Mouse (Mus musculus) fat pad, adult 2 months (tissue): ENCODE measurements around the gene Elp5.
A peak's percentile ranks its signal among the peaks of the same experiment; 100 is the strongest.

Experiments
- DNase-seq: peaks from one replicate; pipeline ENCODE4 v3.0.0-alpha.2; 2011; ENCODE audit warnings: low read depth, low spot score; ENCODE audit errors: extremely low read depth

The Elp5 gene

DNA sequence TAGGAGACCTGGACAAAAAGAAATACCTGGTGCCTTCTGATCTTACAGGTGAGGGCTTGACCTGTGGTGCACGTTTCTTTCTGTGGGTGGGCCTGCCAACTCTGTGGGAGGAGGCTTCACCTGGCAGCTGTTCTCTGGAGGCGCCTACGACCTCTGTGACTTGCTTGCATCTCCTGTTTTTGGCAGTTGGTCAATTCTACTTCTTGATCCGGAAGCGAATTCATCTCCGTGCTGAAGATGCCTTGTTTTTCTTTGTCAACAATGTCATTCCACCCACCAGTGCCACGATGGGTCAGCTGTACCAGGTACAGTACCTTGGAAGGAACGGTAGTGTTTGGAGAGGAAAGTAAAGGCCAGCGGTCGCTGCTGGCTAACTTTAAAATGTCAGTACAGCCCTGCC is 10.1 kb upstream of the Elp5 start:
- peak; percentile 34 for DNase-seq

GRCm38 (mm10) chr11:69991711-69992110 is 9.4 kb upstream of the Elp5 start:
- no peak for DNase-seq

GRCm38 (mm10) chr11:69990850-69991691 is 8.8 kb upstream of the Elp5 start, which contains the start of gene Gabarap:
Gene Gabarap (plus strand): TSS chr11:69991143.
- DNase-seq: peak; percentile 80

DNA sequence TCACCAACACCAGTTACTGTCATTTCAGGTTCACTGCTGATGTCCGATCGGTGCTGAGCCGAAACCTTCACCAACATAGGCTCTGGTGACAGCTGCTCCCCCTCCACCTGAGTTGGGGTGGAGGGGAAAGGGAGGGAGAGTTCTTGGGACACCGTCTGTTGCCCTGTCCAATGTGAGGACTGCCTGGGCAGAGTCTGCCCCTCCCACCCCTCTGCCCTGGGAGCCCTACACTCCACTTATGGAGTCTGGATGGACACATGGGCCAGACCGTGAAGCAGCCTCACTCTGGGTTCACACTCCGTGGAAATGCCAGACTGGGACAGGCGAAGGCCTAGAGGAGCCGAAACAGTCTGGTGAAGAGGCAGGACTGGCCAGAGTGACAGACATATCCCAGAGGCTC is 7.6 kb upstream of the Elp5 start:
- DNase-seq: no peak

DNA sequence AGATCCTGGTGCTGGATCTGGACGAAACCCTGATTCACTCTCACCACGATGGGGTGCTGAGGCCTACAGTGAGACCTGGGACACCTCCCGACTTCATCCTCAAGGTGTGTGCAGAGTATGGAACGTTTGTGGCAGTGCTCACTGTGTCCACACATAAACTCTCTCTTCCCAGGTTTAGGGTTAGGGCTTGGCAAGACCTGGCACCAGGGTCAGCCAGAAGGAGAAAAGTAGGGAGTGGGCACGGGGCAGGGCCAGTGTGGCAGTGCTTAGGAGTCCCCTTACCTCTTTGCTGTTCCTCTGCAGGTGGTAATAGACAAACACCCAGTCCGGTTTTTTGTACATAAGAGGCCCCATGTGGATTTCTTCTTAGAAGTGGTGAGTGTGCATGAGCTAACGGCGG is 2.1 kb upstream of the Elp5 start:
- DNase-seq: no peak

DNA sequence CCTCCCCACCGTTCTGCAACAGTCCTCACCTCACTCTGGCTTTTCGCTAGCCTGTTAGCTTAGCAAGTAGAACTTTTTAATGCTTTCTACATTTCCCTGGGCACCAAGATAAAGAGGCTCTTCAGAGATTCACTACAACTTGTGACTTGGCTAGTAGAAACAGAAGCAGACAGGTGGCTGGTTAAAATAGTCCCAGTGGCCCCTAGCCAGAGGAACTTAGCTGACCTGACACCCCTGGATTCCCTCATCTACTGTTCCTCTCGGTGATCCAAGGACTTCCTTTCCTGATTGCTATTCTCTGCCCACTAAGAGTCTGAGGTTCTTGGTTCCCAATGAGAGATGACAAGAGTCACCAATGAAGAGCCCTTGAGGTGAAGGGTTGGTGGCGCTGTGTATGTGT is 1.1 kb upstream of the Elp5 start:
- no peak for DNase-seq

- DNase-seq: no peak
Observed at GRCm38 (mm10) chr11:69982877-69983276, 560 bp upstream of the Elp5 start.

DNA sequence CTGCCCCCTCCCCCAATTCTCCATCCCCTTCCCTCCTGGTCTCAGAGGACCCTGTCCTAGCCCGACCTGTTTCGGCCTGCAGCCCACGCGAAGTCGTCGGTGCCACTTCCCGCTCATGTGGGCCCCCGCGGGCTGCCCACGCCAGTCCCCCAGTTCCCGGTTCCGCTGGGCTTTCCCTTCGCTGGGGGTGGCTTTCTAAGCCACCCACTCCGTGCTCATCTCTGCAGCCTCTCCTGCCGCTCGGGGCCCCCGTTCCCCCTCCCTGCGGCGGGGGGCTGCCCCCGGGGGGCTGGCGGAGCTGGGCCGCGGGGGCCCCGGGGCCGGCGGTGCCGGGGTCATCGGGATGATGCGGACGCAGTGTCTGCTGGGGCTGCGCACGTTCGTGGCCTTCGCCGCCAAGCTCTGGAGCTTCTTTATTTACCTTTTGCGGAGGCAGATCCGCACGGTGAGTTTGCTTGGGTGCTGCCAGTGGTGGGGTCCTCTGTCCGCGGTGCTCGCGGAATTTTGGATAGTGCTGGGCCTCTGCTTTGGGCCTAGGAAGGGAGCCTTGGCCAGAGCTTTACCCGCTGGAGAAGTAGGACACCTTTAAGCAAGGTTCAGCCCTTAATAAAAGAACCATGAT is 1.1 kb downstream of the Elp5 start, which contains the start of gene Ctdnep1:
Gene Ctdnep1, plus strand, starts transcription at position 16 of the 622 bp plus-strand sequence.
- DNase-seq: no peak

DNA sequence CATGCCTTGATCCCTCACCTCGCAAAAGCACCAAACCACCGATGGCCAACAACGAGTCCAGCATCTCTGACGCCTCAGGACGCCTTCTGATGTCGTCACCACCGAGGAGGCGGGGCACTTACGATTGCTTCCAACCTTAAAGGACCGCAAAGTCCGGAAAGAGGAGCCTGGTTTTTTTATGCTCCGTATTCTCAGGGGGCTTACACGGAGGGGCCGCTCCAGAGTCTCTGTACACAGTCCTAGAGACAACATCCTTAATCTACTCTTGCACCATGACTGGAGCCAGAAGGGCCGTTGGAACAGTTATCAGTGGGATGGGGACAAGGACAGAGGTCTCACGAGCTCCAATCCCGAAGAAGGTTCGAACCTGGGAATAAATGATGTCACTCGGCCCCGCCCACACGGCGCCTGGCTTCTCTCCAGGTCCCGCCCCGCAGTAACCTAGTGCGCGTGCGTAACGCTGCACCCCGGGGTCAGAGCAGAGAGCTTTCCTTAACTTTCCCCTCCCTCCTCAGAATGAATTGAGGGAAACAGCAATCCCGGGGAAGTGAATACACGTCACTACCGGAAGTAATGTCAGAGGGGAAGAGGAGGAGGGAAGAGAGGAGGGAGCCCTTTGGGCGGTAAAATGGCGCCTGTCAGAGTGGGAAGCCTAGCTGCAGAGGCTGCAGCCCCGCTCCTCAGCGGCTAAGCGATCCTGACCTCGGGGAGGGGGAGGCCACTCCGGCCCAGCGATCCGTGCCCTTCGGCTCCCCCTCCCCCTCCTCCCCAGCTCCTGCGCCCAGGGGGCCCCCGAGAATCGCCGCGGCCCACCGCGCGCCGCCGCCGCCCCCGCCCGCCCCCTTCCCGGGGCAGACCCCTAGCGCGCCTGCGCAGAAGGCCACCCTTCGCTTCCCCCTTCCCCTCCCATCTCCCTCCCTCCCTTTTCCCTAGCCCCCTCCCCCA is 1.8 kb downstream of the Elp5 start:
- peak; percentile 89 for DNase-seq

- DNase-seq: no peak
Observed at GRCm38 (mm10) chr11:69979827-69980195, 2.5 kb downstream of the Elp5 start.

DNA sequence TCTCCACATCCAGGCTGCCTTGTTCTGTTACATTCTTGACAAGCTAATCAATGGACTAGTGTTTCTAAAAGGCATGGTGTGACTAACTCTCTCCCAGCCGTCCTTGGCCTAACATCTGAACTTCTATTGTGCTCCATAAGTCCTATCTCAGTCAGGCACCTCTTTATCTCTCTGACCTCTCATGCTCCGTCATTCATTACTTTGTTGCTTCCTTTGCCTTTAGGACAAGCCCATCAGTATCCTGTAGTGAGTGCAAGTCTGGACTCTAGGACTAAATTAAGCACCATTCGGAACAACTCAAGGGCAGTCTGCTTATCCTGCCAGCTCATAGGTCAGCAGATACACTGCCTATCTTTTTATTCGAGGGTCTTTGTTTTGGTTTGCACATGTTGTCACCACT is 6.0 kb downstream of the Elp5 start:
- no peak for DNase-seq

GRCm38 (mm10) chr11:69974907-69975306 is 7.4 kb downstream of the Elp5 start:
- DNase-seq: no peak

GRCm38 (mm10) chr11:69970775-69971174 is 11.5 kb downstream of the Elp5 start:
- DNase-seq: no peak

- DNase-seq: no peak
Observed at GRCm38 (mm10) chr11:69970222-69970621, 12.1 kb downstream of the Elp5 start.

DNA sequence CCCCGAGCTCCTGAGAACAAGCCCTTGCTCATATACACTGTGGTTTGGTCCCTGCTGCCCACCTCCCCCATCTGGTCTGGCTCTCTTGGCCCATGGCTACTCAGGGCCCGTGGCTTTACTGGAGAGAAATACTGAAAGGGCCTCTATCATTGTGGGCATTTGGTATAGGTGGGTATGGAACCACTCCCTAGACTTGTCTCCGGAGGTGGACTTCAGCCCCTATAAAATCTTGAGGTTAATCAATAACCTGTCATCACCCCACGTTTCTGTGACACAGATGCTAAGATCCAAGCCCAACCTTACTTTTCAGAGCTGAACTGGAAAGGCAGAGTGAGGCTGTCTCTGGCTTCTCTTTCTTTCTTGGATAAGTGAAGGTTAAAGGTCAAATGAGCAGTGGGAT is 13.5 kb downstream of the Elp5 start:
- DNase-seq: no peak

DNA sequence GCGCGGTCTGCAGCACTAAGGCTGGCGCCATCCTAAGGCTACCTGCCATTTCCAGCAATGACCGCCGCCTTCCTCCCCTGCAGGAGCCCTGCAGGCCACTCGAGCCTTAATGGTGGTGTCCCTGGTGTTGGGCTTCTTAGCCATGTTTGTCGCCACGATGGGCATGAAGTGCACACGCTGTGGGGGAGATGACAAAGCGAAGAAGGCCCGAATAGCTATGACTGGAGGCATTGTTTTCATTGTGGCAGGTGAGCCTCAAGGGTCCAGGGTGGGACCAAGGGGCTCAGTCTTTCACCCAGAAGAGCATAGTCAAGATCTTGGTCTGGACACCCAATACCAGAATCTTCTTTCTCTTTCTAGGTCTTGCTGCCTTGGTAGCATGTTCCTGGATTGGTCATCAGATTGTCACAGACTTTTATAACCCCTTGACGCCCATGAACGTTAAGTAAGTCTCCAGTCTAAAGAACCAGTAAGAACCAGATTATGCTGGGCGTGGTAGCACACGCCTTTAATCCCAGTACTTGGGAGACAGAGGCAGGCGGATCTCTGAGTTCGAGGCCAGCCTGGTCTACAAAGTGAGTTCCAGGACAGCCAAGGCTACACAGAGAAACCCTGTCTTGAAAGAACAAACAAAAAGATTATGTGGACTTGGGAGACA is 15.3 kb downstream of the Elp5 start:
- DNase-seq: no peak

DNA sequence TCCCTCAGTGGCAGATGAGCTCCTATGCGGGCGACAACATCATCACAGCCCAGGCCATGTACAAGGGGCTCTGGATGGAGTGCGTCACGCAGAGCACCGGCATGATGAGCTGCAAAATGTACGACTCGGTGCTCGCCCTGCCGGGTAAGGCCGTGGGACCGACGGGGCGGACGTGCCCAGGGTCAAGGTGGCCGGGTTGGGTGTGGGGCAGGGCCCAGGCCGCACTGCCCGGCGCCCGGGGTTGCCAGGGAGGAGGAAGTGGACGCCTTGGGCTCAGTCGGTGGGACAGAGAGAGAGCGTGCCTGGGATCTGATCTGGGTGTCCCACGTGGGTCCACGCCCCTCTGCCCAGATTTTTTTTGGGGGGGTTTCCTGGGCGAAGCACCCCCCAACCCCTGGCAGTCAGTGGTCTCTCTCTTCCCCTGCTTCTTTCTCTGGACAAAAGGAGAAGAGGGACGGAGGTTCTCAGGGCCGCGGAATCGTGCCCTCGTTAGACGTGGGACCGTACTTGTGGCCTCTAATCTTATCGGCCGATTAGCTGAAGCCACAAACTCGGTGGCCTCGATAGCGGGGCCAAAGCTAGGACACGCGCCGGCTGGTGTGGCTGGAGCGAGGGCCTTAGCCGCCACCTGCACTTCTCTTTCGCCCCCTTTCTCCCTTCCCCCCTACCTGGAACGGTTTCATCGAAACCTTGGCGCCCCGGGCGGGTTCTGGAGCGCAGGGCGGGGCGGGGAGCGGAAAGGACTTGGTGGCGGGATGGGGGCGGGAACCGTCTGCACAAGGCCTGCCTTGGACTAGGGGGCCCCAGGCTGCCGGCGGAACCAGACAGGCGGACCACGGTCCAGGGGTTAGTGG is 16.1 kb downstream of the Elp5 start:
- no peak for DNase-seq

GRCm38 (mm10) chr11:69965271-69966005 is 16.9 kb downstream of the Elp5 start:
- DNase-seq: no peak

DNA sequence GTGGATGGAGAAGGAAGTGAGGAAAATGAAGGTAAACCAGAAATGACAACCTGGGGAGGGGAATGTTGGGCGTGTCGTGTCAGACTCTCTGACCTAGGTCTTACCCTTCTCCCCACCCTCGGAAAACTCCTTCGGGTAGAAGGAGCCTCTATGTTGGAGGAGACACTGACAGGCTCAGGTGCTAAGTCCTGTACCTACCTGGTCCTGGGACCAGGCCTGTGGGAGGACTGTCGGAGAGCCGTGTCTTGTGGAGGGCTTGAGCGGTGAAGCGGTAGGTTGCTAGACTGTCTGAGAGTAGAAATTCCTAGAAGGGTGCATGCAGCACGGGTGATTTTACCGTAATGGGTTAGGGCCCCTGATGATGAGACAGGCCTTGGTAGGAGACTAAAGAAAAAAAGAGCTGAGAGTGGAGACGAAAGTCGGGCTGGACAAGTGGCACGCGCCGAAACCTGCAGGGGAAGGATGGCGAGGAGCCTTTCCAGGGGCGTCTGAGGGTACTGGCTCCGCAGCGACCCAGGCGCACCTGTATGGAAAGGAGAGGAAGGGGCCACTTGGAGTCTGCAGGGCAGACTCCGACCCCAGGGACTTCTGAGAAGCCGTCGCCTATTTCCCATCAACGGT is 17.6 kb downstream of the Elp5 start, which contains the start of gene Cldn7:
Gene Cldn7, plus strand, starts transcription at position 130 of the 621 bp plus-strand sequence.
- DNase-seq: no peak
